Mouse (Mus musculus): Measurements from ENCODE around the gene Sp3.
"Not testable (repeated sequence)": the region's sequence is repeated elsewhere in the genome, so short reads cannot be mapped to it uniquely, and the experiment has no call there.

Gene Sp3

DNA sequence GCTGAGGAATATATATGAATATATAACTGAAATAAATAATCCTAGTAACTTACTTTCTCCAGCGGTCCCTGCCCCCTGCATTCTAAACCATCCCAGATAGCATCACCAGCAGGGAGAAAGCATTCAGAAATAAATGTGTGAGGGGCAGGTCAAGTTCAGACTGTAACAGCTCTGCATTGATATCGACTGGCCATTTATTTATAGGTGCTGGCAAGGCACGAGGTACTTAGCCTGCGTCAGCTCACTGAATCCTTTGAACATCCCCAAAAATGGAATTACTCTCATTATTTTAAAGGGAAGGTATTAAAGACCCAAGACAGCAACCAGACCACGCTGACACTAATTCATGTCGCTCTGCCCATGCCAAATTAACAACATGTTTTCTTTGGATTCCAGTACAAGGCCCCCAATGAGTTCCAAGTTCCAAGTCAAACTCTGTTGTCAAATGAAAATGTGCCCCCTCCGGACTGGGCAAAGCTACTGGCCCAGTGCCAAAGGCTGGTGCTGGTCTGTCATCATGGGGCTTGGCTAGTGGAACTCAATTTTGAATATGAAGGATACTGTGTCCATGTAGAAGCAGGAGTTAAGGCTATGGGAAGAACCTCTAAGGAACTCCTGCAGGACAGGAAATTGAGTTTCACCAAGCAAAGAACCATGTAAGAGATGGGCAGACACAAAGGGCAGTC lies 64.9 kb downstream of the Sp3 start:
- no peak for DNase-seq

DNA sequence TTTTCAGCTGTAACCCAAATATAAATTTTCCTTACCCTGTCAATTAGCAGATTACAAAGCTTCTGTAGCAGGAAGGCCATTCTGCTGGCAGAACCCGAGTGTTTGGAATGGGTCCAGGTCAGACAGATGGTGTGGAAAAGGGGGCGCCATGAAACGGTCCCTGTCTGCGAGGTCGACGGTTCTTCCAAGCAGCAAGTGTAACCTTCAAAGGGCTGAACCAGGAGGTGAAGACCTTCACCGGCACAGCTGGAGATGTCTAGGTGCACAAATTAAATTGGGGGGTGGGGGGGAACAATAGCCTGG lies 66.8 kb downstream of the Sp3 start:
- DNase-seq: no peak

DNA sequence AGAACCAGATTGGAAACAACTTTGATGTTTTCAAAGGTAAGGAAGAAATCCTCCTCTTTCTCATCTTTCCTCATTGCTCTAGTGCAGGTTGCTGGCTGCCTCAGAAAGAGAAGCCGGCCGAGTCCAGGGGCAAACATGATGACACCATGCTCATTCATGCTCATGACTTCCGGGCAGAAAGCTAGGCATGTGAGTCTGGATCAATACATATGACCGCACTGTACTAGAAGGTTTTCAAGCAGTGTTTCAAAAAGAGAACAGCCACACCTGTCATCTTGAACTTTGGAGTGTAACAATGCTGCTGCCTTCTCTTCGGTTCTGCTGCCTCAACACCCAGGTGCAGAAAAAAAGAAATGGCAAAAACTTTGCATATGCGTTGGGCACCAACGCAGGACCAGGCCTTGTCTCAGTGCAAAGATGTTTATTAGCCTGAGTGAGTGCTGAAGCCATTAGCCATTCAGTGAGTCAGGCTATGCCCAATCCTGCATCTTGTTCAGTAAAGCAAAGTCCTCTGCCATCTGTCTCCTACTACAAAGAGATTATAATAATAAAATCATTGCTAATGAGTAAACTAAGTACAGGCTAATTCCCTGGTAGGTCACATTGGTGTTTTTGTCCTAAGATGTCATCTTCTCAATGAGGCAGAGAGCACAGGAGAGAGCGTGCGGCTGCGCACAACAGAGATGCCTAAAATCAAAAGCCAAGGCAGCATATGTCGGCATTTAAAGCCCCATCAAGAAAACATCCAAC lies 67.4 kb downstream of the Sp3 start:
- no peak for DNase-seq

DNA sequence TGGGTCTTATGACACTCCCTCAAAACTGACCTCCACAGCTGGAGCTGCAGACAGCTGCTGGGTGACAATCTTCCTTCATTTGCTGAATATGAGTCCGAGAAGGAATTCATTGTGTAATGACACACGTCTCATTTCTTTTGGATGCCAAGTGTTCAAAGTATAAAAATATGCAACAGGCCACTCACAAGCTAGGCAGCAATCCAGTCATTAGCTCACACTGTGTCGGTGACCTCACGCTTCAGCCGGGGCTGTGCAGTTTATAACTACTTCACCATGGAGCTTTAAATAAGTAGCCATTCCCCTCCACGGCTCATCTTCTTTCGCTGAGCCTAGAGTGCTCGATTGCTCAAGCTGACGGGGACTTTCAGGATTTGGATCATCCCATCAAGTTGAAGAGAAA lies 68.7 kb downstream of the Sp3 start:
- no peak for DNase-seq

DNA sequence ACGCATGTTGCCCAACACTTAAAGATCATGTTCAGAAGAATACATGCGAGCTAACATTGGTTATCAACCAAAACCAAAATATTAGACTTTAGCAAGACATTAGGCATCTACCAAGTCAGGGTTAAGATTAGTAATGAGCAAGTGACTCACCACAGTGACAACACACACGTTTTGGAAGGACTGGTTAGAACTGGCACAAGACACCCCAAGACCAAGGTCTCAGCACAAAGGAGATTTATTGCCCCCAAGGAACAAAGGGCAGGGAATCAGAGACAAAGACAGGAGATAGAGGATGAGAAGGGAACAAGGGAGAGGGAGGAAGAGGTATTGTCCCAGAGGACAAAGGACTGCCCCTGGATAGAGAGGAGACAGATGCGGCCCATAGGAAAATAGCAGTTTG lies 71.2 kb downstream of the Sp3 start:
- DNase-seq: no peak

DNA sequence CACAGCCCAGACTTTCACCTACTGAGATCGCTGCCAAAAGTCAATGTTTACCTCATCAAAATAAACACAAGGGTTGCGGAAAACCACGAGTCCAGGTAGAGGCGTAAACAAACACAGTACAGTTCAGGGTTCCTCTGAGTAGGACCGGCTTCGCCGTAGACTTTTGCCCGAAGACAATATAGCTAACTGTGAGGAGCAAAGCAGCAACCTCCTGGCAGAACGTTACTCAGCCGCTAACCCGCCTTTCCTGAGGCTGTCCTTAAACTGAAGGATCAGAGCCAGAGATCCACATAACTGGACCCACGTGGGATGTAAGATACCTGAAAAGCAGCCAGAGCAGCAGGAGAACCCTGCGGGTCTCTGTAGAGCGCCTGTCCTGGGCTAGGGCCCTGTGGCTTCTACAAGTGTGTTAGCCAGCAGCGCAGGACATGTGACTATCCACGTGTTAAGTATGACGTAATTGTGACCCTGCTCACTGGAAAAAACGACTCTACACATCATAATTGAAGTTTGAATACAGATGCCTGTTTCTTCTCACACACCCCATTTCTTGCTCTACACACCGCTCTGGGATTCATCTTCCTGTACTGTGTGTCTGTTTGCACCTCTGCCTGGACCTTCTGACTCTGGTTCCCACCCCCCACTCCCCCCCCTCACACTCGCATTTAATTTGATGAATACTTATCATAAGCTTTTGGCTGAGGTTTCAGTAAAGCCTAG lies 71.9 kb downstream of the Sp3 start:
- no peak for DNase-seq

DNA sequence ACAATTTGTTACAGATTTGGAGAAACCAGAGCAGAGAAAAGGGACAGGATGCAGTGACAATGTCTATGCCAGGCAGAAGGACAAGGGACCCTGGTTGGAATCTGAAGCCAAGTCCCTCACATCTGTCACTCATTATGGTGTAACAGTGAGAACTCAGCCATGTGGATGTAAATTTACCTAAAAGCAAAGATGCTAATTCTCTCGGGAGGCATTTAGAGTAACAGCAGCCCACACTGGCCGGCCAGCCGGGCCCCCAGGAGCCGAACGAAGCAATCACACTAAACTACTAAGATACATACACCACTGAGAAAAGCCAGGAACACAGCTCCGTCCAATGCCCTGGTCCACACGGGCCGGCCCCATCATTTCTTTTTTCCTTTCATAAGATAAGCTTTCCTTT lies 73.5 kb downstream of the Sp3 start:
- DNase-seq: no peak

DNA sequence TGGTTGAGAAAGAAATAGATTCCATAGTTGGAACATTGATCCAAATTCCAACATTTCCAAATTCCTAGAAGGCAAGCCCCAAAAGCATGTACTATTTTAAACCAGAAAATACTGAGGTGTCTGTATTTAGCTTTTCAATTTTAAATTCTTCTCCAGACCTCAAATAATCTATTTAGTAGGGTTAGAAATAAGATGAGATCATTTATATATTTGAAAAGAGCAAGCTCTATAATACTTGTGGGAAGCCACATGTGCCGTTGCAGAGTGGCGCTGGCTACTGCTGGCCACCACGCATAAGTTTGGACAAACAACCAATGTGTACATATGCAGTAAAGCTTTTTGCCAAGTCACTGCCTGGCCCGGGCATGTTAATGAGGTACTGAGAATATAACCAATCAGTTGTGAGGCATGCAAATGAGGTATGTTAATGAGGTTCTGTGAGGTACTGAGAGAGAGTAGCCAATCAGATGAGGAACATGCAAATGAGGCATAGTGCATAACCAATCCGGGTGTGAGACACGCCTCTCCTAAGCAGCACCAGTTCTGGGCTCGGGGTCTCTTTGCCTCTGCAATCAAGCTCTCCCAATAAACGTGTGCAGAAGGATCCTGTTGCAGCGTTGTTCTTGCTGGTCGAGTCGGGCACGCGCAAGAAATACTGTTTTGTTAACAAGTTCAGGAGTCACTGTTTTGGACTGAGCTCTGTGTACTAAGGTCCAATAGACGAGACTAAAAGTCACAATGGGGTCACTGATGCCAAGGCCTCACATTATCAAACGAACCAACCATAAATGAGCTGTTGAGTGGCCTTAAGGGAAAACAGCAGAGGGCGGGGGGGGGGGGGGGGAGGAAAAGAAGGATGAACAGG lies 77.2 kb downstream of the Sp3 start:
- not testable (repeated sequence) for DNase-seq

DNA sequence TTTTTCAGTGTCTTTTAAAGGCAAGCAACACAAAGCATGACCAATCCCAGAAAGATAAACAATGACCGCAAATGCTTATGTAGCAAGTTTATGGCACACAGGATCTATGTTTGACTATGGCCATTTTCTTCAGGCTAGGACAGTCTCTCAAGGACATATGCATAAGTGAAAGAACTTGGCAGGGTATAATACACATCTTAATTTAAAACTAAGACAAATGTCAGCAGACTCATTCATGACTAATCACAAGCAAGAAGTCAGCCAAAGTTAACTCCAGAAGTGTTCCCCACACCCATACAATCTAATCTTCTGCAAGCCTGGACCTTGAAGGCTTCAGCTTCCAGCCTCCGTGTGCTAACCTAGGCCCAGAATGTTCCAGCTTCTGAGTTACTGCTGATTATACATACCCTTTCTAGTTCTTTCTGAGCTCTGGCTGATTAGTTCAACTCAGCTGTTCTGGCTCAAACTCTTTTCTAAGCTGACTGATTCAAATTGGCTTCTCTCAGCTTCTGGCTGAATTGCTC lies 81.4 kb downstream of the Sp3 start:
- DNase-seq: no peak

DNA sequence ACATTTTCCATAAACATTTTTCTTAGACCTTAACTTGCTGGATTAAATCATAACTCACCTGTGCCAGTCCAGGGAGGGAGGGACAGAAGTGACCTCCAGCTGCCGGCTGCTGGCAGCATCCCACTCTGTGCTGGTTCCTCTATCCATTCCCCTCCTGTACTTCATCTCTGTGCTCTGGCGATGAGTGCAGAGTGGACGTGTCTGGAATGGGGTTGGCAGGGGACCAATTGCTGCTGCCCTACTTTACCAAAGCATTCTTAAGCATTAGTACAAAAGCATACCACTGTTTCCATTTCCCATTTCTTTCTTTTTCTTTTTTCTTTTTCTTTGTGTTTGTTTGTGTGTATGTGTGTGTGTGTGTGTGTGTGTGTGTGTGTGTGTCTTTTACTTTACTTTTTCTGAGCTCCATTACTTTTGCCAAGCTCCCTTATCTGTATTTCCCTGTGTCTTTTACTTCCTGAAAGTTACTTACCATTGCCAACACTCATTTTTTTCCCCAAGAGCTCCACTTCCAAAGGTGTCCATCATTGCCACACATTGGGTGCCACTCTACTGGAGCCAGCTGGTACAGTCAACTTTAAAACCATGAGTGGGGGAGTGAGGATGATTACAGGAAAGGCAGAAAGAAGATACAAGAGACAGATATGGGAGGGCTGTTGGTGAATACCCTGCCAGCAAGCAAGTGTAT lies 82.0 kb downstream of the Sp3 start:
- no peak for DNase-seq

DNA sequence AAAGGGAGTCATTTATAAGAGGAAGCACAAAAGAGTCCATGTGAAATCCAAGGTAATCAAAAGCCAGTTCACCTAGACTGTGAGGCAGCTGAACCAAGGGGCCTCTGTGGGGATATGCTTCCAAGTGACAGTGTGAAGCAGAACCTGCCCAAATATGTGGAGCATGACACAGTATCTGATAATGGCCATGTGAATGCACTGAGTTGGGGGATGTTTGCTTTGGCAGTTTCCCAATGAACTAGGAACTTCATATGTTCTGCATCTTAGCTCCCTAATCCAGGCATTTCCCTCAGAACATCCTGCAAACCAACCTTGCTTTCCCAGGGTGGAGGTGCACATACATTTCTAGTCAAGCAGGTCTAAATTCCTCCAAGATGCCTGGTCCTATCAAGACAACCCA lies 90.4 kb downstream of the Sp3 start:
- no peak for DNase-seq
